Mouse (Mus musculus): Measurements from ENCODE around the gene 1700014D04Rik. TPM values are rescaled to one million over a fixed set of nuclear protein-coding genes. Genes with fewer than 3 reads are reported as not detected.
A peak's percentile ranks its signal among the peaks of the same experiment; 100 is the strongest.
"Not testable (repeated sequence)": the region's sequence is repeated elsewhere in the genome, so short reads cannot be mapped to it uniquely, and the experiment has no call there.

The 1700014D04Rik gene
- 0.23 TPM in 1 of 2 replicates, not detected in the other for polyA plus RNA-seq (2016; fragmentation: Nextera tagmentation; extraction: Ambion mirVana)

- Histone ChIP-seq H3K4me1 (peaks cover 12% of the 10 kb centered on the region), H3K9me3 (no peaks in the 10 kb centered on the region), H3K4me3 (no peak within 1 kb of the TSS), H3K27ac (no peak within 1 kb of the TSS), H3K27me3 (ENCODE audit: insufficient read depth, poor library complexity, severe bottlenecking) (no peaks in the 10 kb centered on the region), H3K36me3 (no peaks in the 10 kb centered on the region)
- no peak for DNase-seq (ENCODE audit: low spot score)
- 83% methylated on average over 9 of the region's 9 CpGs for WGBS
Observed at GRCm38 (mm10) chr13:59746711-59747110, at the start of gene 1700014D04Rik. Gene 1700014D04Rik (minus strand): TSS chr13:59746752.

- Histone ChIP-seq H3K9me3 (no peaks in the 10 kb centered on the region), H3K36me3 (peaks cover 99% of the 10 kb centered on the region), H3K27ac (peak overlapping the region; percentile 38; the same call in 1 of the 2 replicates), H3K4me3 (no peak overlapping the region), H3K27me3 (ENCODE audit: insufficient read depth, poor library complexity, severe bottlenecking) (no peaks in the 10 kb centered on the region), H3K4me1 (no peaks in the 10 kb centered on the region)
- WGBS, result 91% methylated on average over 6 of the region's 6 CpGs
- DNase-seq (ENCODE audit: low spot score), result peak; percentile 85
Observed at GRCm38 (mm10) chr13:59795807-59796465, 49.4 kb upstream of the 1700014D04Rik start.

GRCm38 (mm10) chr13:59794786-59795185 is 48.2 kb upstream of the 1700014D04Rik start:
- no peaks in the 10 kb centered on the region for H3K4me1 ChIP-seq
- H3K27ac ChIP-seq, result no peak overlapping the region
- WGBS, result 90% methylated on average over 1 of the region's 1 CpGs
- H3K4me3 ChIP-seq, result no peak overlapping the region
- H3K27me3 ChIP-seq (ENCODE audit: insufficient read depth, poor library complexity, severe bottlenecking), result no peaks in the 10 kb centered on the region
- no peaks in the 10 kb centered on the region for H3K9me3 ChIP-seq
- peaks cover 99% of the 10 kb centered on the region for H3K36me3 ChIP-seq
- DNase-seq (ENCODE audit: low spot score), result no peak

- H3K4me1 ChIP-seq, result no peaks in the 10 kb centered on the region
- no peaks in the 10 kb centered on the region for H3K9me3 ChIP-seq
- peaks cover 99% of the 10 kb centered on the region for H3K36me3 ChIP-seq
- H3K4me3 ChIP-seq, result no peak within 1 kb of the TSS
- 84% methylated on average over 7 of the region's 7 CpGs for WGBS
- DNase-seq (ENCODE audit: low spot score), result no peak
- H3K27me3 ChIP-seq (ENCODE audit: insufficient read depth, poor library complexity, severe bottlenecking), result no peaks in the 10 kb centered on the region
- no peak within 1 kb of the TSS for H3K27ac ChIP-seq
Observed at GRCm38 (mm10) chr13:59782145-59782544, 35.6 kb upstream of the 1700014D04Rik start, which contains the start of gene Gm49354. Gene Gm49354 (minus strand): TSS chr13:59782245.

- not testable (repeated sequence) for H3K4me3 ChIP-seq; H3K4me1 ChIP-seq; H3K27me3 ChIP-seq (ENCODE audit: insufficient read depth, poor library complexity, severe bottlenecking); DNase-seq (ENCODE audit: low spot score); H3K9me3 ChIP-seq; H3K27ac ChIP-seq
- 94% methylated on average over 1 of the region's 1 CpGs for WGBS
- H3K36me3 ChIP-seq, result peaks cover 95% of the 10 kb centered on the region
Observed at GRCm38 (mm10) chr13:59779744-59780264, 33.3 kb upstream of the 1700014D04Rik start.

- H3K27ac ChIP-seq, result no peak overlapping the region
- peaks cover 89% of the 10 kb centered on the region for H3K36me3 ChIP-seq
- H3K4me3 ChIP-seq, result no peak overlapping the region
- H3K9me3 ChIP-seq, result no peaks in the 10 kb centered on the region
- no peaks in the 10 kb centered on the region for H3K4me1 ChIP-seq
- WGBS, result 88% methylated on average over 4 of the region's 4 CpGs
- H3K27me3 ChIP-seq (ENCODE audit: insufficient read depth, poor library complexity, severe bottlenecking), result no peaks in the 10 kb centered on the region
- no peak for DNase-seq (ENCODE audit: low spot score)
Observed at GRCm38 (mm10) chr13:59779213-59779612, 32.7 kb upstream of the 1700014D04Rik start.

GRCm38 (mm10) chr13:59775168-59775567 is 28.6 kb upstream of the 1700014D04Rik start:
- Histone ChIP-seq H3K9me3 (no peaks in the 10 kb centered on the region), H3K27ac (no peak overlapping the region), H3K36me3 (peaks cover 73% of the 10 kb centered on the region), H3K27me3 (ENCODE audit: insufficient read depth, poor library complexity, severe bottlenecking) (no peaks in the 10 kb centered on the region), H3K4me3 (no peak overlapping the region), H3K4me1 (peaks cover 9% of the 10 kb centered on the region; the same call in 1 of the 2 replicates)
- no peak for DNase-seq (ENCODE audit: low spot score)
- WGBS, result 78% methylated on average over 3 of the region's 3 CpGs

- Histone ChIP-seq H3K27ac (peak overlapping the region; percentile 94), H3K4me1 (peaks cover 33% of the 10 kb centered on the region), H3K36me3 (peaks cover 38% of the 10 kb centered on the region), H3K27me3 (ENCODE audit: insufficient read depth, poor library complexity, severe bottlenecking) (no peaks in the 10 kb centered on the region), H3K4me3 (no peak overlapping the region; the same call in 1 of the 2 replicates), H3K9me3 (no peaks in the 10 kb centered on the region)
- 32% methylated on average over 9 of the region's 9 CpGs for WGBS
- peak; percentile 91 for DNase-seq (ENCODE audit: low spot score)
Observed at GRCm38 (mm10) chr13:59771257-59771656, 24.7 kb upstream of the 1700014D04Rik start.

- Histone ChIP-seq H3K36me3 (peaks cover 35% of the 10 kb centered on the region), H3K9me3 (no peaks in the 10 kb centered on the region), H3K4me1 (peaks cover 37% of the 10 kb centered on the region), H3K4me3 (peak overlapping the region; percentile 80), H3K27ac (peak overlapping the region; percentile 94), H3K27me3 (ENCODE audit: insufficient read depth, poor library complexity, severe bottlenecking) (no peaks in the 10 kb centered on the region)
- 40% methylated on average over 9 of the region's 9 CpGs for WGBS
- no peak for DNase-seq (ENCODE audit: low spot score)
Observed at GRCm38 (mm10) chr13:59770847-59771246, 24.3 kb upstream of the 1700014D04Rik start.

GRCm38 (mm10) chr13:59770164-59770562 is 23.6 kb upstream of the 1700014D04Rik start:
- peak overlapping the region; percentile 94 for H3K27ac ChIP-seq
- no peaks in the 10 kb centered on the region for H3K27me3 ChIP-seq (ENCODE audit: insufficient read depth, poor library complexity, severe bottlenecking)
- DNase-seq (ENCODE audit: low spot score), result peak; percentile 98
- H3K9me3 ChIP-seq, result no peaks in the 10 kb centered on the region
- H3K36me3 ChIP-seq, result peaks cover 30% of the 10 kb centered on the region
- under 1% methylated on average over 28 of the region's 28 CpGs for WGBS
- peaks cover 41% of the 10 kb centered on the region for H3K4me1 ChIP-seq
- H3K4me3 ChIP-seq, result peak overlapping the region; percentile 80

GRCm38 (mm10) chr13:59769296-59770163 is 23.0 kb upstream of the 1700014D04Rik start, which contains the start of gene Isca1:
Gene Isca1 (minus strand): TSS chr13:59769810.
- peak within 1 kb of the TSS; percentile 80 for H3K4me3 ChIP-seq
- H3K36me3 ChIP-seq, result peaks cover 28% of the 10 kb centered on the region
- WGBS, result under 1% methylated on average over 91 of the region's 91 CpGs
- peaks cover 41% of the 10 kb centered on the region for H3K4me1 ChIP-seq
- H3K9me3 ChIP-seq, result no peaks in the 10 kb centered on the region
- DNase-seq (ENCODE audit: low spot score), result peak; percentile 100
- no peaks in the 10 kb centered on the region for H3K27me3 ChIP-seq (ENCODE audit: insufficient read depth, poor library complexity, severe bottlenecking)
- H3K27ac ChIP-seq, result peak within 1 kb of the TSS; percentile 94

- Histone ChIP-seq H3K36me3 (peaks cover 24% of the 10 kb centered on the region), H3K27me3 (ENCODE audit: insufficient read depth, poor library complexity, severe bottlenecking) (no peaks in the 10 kb centered on the region), H3K9me3 (no peaks in the 10 kb centered on the region), H3K27ac (peak overlapping the region; percentile 94; the same call in 1 of the 2 replicates), H3K4me1 (peaks cover 41% of the 10 kb centered on the region), H3K4me3 (peak overlapping the region; percentile 80)
- no peak for DNase-seq (ENCODE audit: low spot score)
- WGBS, result 24% methylated on average over 13 of the region's 13 CpGs
Observed at GRCm38 (mm10) chr13:59768531-59768930, 22.0 kb upstream of the 1700014D04Rik start.

Measured in heart, embryonic 10.5 days (tissue).